28 mouse cellular contexts compared by ENCODE assay signal in the genomic region with DNA sequence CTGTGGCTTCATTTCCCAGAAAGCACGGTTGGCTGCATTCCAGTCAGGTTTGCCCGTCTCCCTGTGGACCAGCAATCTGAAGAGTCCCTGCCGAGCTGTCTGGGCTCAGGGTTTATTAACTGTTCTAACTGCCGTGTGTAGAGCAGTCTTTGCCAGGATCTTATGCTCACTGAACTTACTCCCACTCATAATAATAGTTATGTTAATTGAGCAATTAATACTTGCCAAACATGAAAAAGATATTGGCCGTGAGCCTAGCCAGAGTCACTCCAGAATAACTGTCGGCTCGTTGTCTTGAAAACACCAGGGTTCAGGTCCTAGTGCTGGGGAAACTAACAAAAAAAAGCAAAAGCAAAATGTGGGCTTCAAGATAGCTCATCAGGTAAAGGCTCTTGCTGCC. TPM values are rescaled to one million over a fixed set of nuclear protein-coding genes. Genes with fewer than 3 reads are reported as not detected.
A peak's percentile ranks its signal among the peaks of the same experiment; 100 is the strongest.
DNase-seq lines count a peak whose midpoint lies in the region; ATAC-seq lines count a peak whose summit lies in the region.
"Had no signal": no experiment of that assay in that cellular context is flagged by ENCODE, and none has a peak within 500 bp of the region (broad histone marks: within the 10 kb centered on the region; RNA-seq: fewer than 3 reads in every experiment).

No protein-coding gene starts in this region.

- H3K4me2 ChIP-seq in hindbrain, embryonic 13.5 days: no peak overlapping the region
- H3K4me2 ChIP-seq in hindbrain, embryonic 11.5 days (replicated peaks; ENCODE audit: low read depth, low read length): no peak overlapping the region
- no peak overlapping the region for H3K4me2 ChIP-seq in hindbrain, embryonic 14.5 days (replicated peaks)
- H3K4me2 ChIP-seq in neural tube, embryonic 15.5 days: no peak overlapping the region
- H3K4me2 ChIP-seq: embryonic facial prominence, embryonic 15.5 days; heart, embryonic 15.5 days; midbrain, embryonic 11.5 days had no signal

- H3K4me1 ChIP-seq in hindbrain, embryonic 13.5 days (replicated peaks): no peaks in the 10 kb centered on the region
- no peaks in the 10 kb centered on the region for H3K4me1 ChIP-seq in hindbrain, embryonic 11.5 days (replicated peaks; ENCODE audit: control insufficient read depth, insufficient read depth, low read length)
- H3K4me1 ChIP-seq in hindbrain, embryonic 14.5 days (replicated peaks; ENCODE audit: control insufficient read depth, insufficient read depth, low read length): no peaks in the 10 kb centered on the region
- H3K4me1 ChIP-seq in neural tube, embryonic 15.5 days: no peaks in the 10 kb centered on the region
- H3K4me1 ChIP-seq: embryonic facial prominence, embryonic 10.5 days; embryonic facial prominence, embryonic 15.5 days; heart, embryonic 10.5 days; heart, embryonic 15.5 days had no signal

- H3K9ac ChIP-seq in hindbrain, embryonic 13.5 days: no peak overlapping the region
- no peak overlapping the region for H3K9ac ChIP-seq in hindbrain, embryonic 11.5 days (ENCODE audit: low read depth, low read length)
- H3K9ac ChIP-seq in hindbrain, embryonic 14.5 days: no peak overlapping the region
- no peak overlapping the region for H3K9ac ChIP-seq in neural tube, embryonic 15.5 days (replicated peaks)
- H3K9ac ChIP-seq: embryonic facial prominence, embryonic 15.5 days; heart, embryonic 15.5 days; liver, embryonic 14.5 days had no signal

- 53% methylated on average over 7 of the region's 7 CpGs for WGBS in hindbrain, embryonic 13.5 days
- WGBS in hindbrain, embryonic 11.5 days: 69% methylated on average over 7 of the region's 7 CpGs
- 38% methylated on average over 7 of the region's 7 CpGs for WGBS in hindbrain, embryonic 14.5 days
- 32% methylated on average over 7 of the region's 7 CpGs for WGBS in neural tube, embryonic 15.5 days

- no peak overlapping the region for H3K4me3 ChIP-seq in hindbrain, embryonic 13.5 days
- H3K4me3 ChIP-seq in hindbrain, embryonic 11.5 days (ENCODE audit: low read depth, low read length): no peak overlapping the region
- no peak overlapping the region for H3K4me3 ChIP-seq in hindbrain, embryonic 14.5 days (replicated peaks; ENCODE audit: low read length)
- no peak overlapping the region for H3K4me3 ChIP-seq in neural tube, embryonic 15.5 days (replicated peaks)
- H3K4me3 ChIP-seq: embryonic facial prominence, embryonic 10.5 days; embryonic facial prominence, embryonic 15.5 days; heart, embryonic 10.5 days; heart, embryonic 15.5 days had no signal

- no peaks in the 10 kb centered on the region for H3K9me3 ChIP-seq in hindbrain, embryonic 13.5 days
- no peaks in the 10 kb centered on the region for H3K9me3 ChIP-seq in hindbrain, embryonic 11.5 days (ENCODE audit: control insufficient read depth, low read length)
- no peaks in the 10 kb centered on the region for H3K9me3 ChIP-seq in hindbrain, embryonic 14.5 days (ENCODE audit: control insufficient read depth, low read length)
- no peaks in the 10 kb centered on the region for H3K9me3 ChIP-seq in neural tube, embryonic 15.5 days (replicated peaks)
- H3K9me3 ChIP-seq: embryonic facial prominence, embryonic 10.5 days; embryonic facial prominence, embryonic 15.5 days; heart, embryonic 10.5 days; heart, embryonic 15.5 days had no signal

- no peaks in the 10 kb centered on the region for H3K27me3 ChIP-seq in hindbrain, embryonic 13.5 days
- no peaks in the 10 kb centered on the region for H3K27me3 ChIP-seq in hindbrain, embryonic 11.5 days (ENCODE audit: control insufficient read depth, insufficient read depth, low read length)
- no peaks in the 10 kb centered on the region for H3K27me3 ChIP-seq in hindbrain, embryonic 14.5 days (ENCODE audit: control insufficient read depth, insufficient read depth, low read length)
- no peaks in the 10 kb centered on the region for H3K27me3 ChIP-seq in neural tube, embryonic 15.5 days (replicated peaks)
- H3K27me3 ChIP-seq: embryonic facial prominence, embryonic 15.5 days; heart, embryonic 15.5 days; Patski had no signal

- peaks cover 90% of the 10 kb centered on the region for H3K36me3 ChIP-seq in hindbrain, embryonic 13.5 days
- H3K36me3 ChIP-seq in hindbrain, embryonic 11.5 days (ENCODE audit: control insufficient read depth, insufficient read depth, low read length): peaks cover 9% of the 10 kb centered on the region
- peaks cover 97% of the 10 kb centered on the region for H3K36me3 ChIP-seq in hindbrain, embryonic 14.5 days (replicated peaks; ENCODE audit: control insufficient read depth, insufficient read depth)
- H3K36me3 ChIP-seq in neural tube, embryonic 15.5 days: peaks cover 79% of the 10 kb centered on the region

- peak; percentile 69; the same call in 1 of the 2 replicates for ATAC-seq in hindbrain, embryonic 13.5 days (ENCODE audit: low FRiP score)
- no peak for ATAC-seq in hindbrain, embryonic 11.5 days (ENCODE audit: low FRiP score)
- peak; percentile 84; the same call in 1 of the 2 replicates for ATAC-seq in hindbrain, embryonic 14.5 days (ENCODE audit: low FRiP score)
- peak; percentile 38; the same call in 1 of the 2 replicates for ATAC-seq in neural tube, embryonic 15.5 days (ENCODE audit: low FRiP score)
- ATAC-seq in megakaryocyte, adult 5-6 weeks (ENCODE audit: poor library complexity, severe bottlenecking): no peak
- ATAC-seq: intestine, postnatal 0 days; Patski had no signal

- peak overlapping the region; percentile 50; the same call in 1 of the 2 replicates for H3K27ac ChIP-seq in hindbrain, embryonic 13.5 days
- H3K27ac ChIP-seq in hindbrain, embryonic 11.5 days (ENCODE audit: low read depth, low read length): no peak overlapping the region
- H3K27ac ChIP-seq in hindbrain, embryonic 14.5 days: no peak overlapping the region
- no peak overlapping the region for H3K27ac ChIP-seq in neural tube, embryonic 15.5 days (replicated peaks)
- H3K27ac ChIP-seq: embryonic facial prominence, embryonic 10.5 days; embryonic facial prominence, embryonic 15.5 days; heart, embryonic 10.5 days; heart, embryonic 15.5 days; liver, embryonic 14.5 days had no signal

- DNase-seq in hindbrain, embryonic 11.5 days (ENCODE audit: low spot score): no peak
- DNase-seq in Muller cell, postnatal 12 days (ENCODE audit: inconsistent ontology term): peak; percentile 87
- peak; percentile 53 for DNase-seq in hindbrain, embryonic 14.5 days (ENCODE audit: low spot score)
- no peak for DNase-seq in lung, postnatal 25 days (ENCODE audit: low spot score)
- DNase-seq: adrenal gland, postnatal 25 days; B cell, adult 2 months; cerebellum, adult 2 months; cerebellum, postnatal 14 days; gastrocnemius, postnatal 10 days; kidney, adult 9 months; kidney, postnatal 14 days; layer of hippocampus, adult 9-11 months; lung, adult 2 months; lung, postnatal 14 days; right cerebral cortex, postnatal 4 days; thymus, adult 2 months; thymus, postnatal 4 days had no signal

RNA-seq across cellular contexts. Expression of a gene that starts 10.8 kb away (rescaled TPM):
- polyA plus RNA-seq in hindbrain, embryonic 13.5 days (2015; fragmentation: Nextera tagmentation; extraction: Ambion mirVana): 194 and 201 TPM in 2 replicates
- polyA plus RNA-seq in hindbrain, embryonic 11.5 days (2014; fragmentation: Nextera tagmentation; extraction: Ambion mirVana): 246 and 248 TPM in 2 replicates
- polyA plus RNA-seq in hindbrain, embryonic 14.5 days (2014; fragmentation: Nextera tagmentation; extraction: Ambion mirVana): 211 and 230 TPM in 2 replicates
- polyA plus RNA-seq in neural tube, embryonic 15.5 days (2015; fragmentation: Nextera tagmentation; extraction: Ambion mirVana): 183 and 196 TPM in 2 replicates
- total RNA-seq in megakaryocyte, adult 5-6 weeks (2015): 71.2 and 73.2 TPM in 2 replicates
- total RNA-seq in megakaryocyte, adult 5-6 weeks (2017): 74.8 and 86.9 TPM in 2 replicates

RNA-seq across cellular contexts. Expression of a gene that starts 20.9 kb away (rescaled TPM):
- 206 and 209 TPM in 2 replicates for polyA plus RNA-seq in hindbrain, embryonic 13.5 days (2015; fragmentation: Nextera tagmentation; extraction: Ambion mirVana)
- polyA plus RNA-seq in hindbrain, embryonic 11.5 days (2014; fragmentation: Nextera tagmentation; extraction: Ambion mirVana): 276 and 297 TPM in 2 replicates
- polyA plus RNA-seq in hindbrain, embryonic 14.5 days (2014; fragmentation: Nextera tagmentation; extraction: Ambion mirVana): 191 and 213 TPM in 2 replicates
- 200 and 209 TPM in 2 replicates for polyA plus RNA-seq in neural tube, embryonic 15.5 days (2015; fragmentation: Nextera tagmentation; extraction: Ambion mirVana)
- total RNA-seq in megakaryocyte, adult 5-6 weeks (2015): 14.1 and 27.8 TPM in 2 replicates
- total RNA-seq in megakaryocyte, adult 5-6 weeks (2017): 30.9 and 31.3 TPM in 2 replicates

RNA-seq across cellular contexts. Expression of a gene that starts 26.0 kb away (rescaled TPM):
- polyA plus RNA-seq in hindbrain, embryonic 13.5 days (2015; fragmentation: Nextera tagmentation; extraction: Ambion mirVana): 18.2 and 24.7 TPM in 2 replicates
- polyA plus RNA-seq in hindbrain, embryonic 11.5 days (2014; fragmentation: Nextera tagmentation; extraction: Ambion mirVana): 29.6 and 30.7 TPM in 2 replicates
- polyA plus RNA-seq in hindbrain, embryonic 14.5 days (2014; fragmentation: Nextera tagmentation; extraction: Ambion mirVana): 32.0 and 32.1 TPM in 2 replicates
- polyA plus RNA-seq in neural tube, embryonic 15.5 days (2015; fragmentation: Nextera tagmentation; extraction: Ambion mirVana): 31.4 and 33.7 TPM in 2 replicates
- total RNA-seq in megakaryocyte, adult 5-6 weeks (2015): 11.4 and 12.9 TPM in 2 replicates
- total RNA-seq in megakaryocyte, adult 5-6 weeks (2017): 8.2 and 13.1 TPM in 2 replicates

RNA-seq across cellular contexts. Expression of a gene that starts 45.8 kb away (rescaled TPM):
- 8.2 and 8.3 TPM in 2 replicates for polyA plus RNA-seq in hindbrain, embryonic 13.5 days (2015; fragmentation: Nextera tagmentation; extraction: Ambion mirVana)
- 5.0 and 6.1 TPM in 2 replicates for polyA plus RNA-seq in hindbrain, embryonic 11.5 days (2014; fragmentation: Nextera tagmentation; extraction: Ambion mirVana)
- 11.9 and 12.3 TPM in 2 replicates for polyA plus RNA-seq in hindbrain, embryonic 14.5 days (2014; fragmentation: Nextera tagmentation; extraction: Ambion mirVana)
- 17.3 and 18.2 TPM in 2 replicates for polyA plus RNA-seq in neural tube, embryonic 15.5 days (2015; fragmentation: Nextera tagmentation; extraction: Ambion mirVana)
- 3.9 and 5.9 TPM in 2 replicates for total RNA-seq in megakaryocyte, adult 5-6 weeks (2015)
- 15.7 and 19.1 TPM in 2 replicates for total RNA-seq in megakaryocyte, adult 5-6 weeks (2017)

Comparison
In these comparisons a context has a peak if more than half of its experiments do, and no peak if none do; other contexts are left out.
1. ATAC-seq: peak in hindbrain, embryonic 13.5 days (single experiment), hindbrain, embryonic 14.5 days (single experiment) and neural tube, embryonic 15.5 days (single experiment); none in hindbrain, embryonic 11.5 days (single experiment) and megakaryocyte, adult 5-6 weeks (single experiment).
2. DNase-seq: peak in Muller cell, postnatal 12 days (single experiment) and hindbrain, embryonic 14.5 days (single experiment); none in hindbrain, embryonic 11.5 days (single experiment) and lung, postnatal 25 days (single experiment).